ENCODE assay signal across 17 mouse cellular contexts in genomic region chr16:25532519-25533205, GRCm38 (mm10).
A peak's percentile ranks its signal among the peaks of the same experiment; 100 is the strongest.
DNase-seq lines count a peak whose midpoint lies in the region; ATAC-seq and TF ChIP-seq lines count a peak whose summit lies in the region.
"Had no signal": no experiment of that assay in that cellular context is flagged by ENCODE, and none has a peak within 500 bp of the region (broad histone marks: within the 10 kb centered on the region; RNA-seq: fewer than 3 reads in every experiment).

No protein-coding gene starts in this region.

- no peak for TF ChIP-seq CTCF in left cerebral cortex, adult 2 months (IDR thresholded peaks at IDR 0.05)
- no peak for TF ChIP-seq CTCF in brain, embryonic 14.5 days (IDR thresholded peaks at IDR 0.05; ENCODE audit: borderline replicate concordance, extremely low read depth, insufficient read depth, insufficient read length)
- no peak for TF ChIP-seq CTCF in liver, postnatal 0 days (IDR thresholded peaks at IDR 0.05; ENCODE audit: low read depth)

- TF ChIP-seq EP300 in liver, postnatal 0 days (IDR thresholded peaks at IDR 0.05; ENCODE audit: low read depth): no peak

- H3K36me3 ChIP-seq in forebrain, embryonic 15.5 days: no peaks in the 10 kb centered on the region
- H3K36me3 ChIP-seq in forebrain, embryonic 12.5 days (replicated peaks): no peaks in the 10 kb centered on the region
- H3K36me3 ChIP-seq in liver, postnatal 0 days (replicated peaks; ENCODE audit: insufficient read depth, low read length): no peaks in the 10 kb centered on the region
- H3K36me3 ChIP-seq: embryonic facial prominence, embryonic 12.5 days; heart, embryonic 15.5 days; limb, embryonic 10.5 days; midbrain, embryonic 15.5 days had no signal

- WGBS in forebrain, embryonic 15.5 days: 66% methylated on average over 3 of the region's 3 CpGs
- 87% methylated on average over 3 of the region's 3 CpGs for WGBS in forebrain, embryonic 12.5 days
- 80% methylated on average over 3 of the region's 3 CpGs for WGBS in liver, postnatal 0 days (ENCODE audit: insufficient replicate concordance)

- intact Hi-C loops in left cerebral cortex, adult 2 months (cut with DNase I): loop anchor here (1.0 to 5.0 kb wide), 2 partner anchors 67 to 155 kb away; no protein-coding TSS in a partner anchor

- no peaks in the 10 kb centered on the region for H3K27me3 ChIP-seq in forebrain, embryonic 15.5 days
- H3K27me3 ChIP-seq in forebrain, embryonic 12.5 days: no peaks in the 10 kb centered on the region
- H3K27me3 ChIP-seq in liver, postnatal 0 days (ENCODE audit: insufficient read depth, low read length): no peaks in the 10 kb centered on the region
- H3K27me3 ChIP-seq: embryonic facial prominence, embryonic 12.5 days; heart, embryonic 15.5 days; midbrain, embryonic 15.5 days had no signal

- H3K9ac ChIP-seq in forebrain, embryonic 15.5 days (replicated peaks): no peak overlapping the region
- no peak overlapping the region for H3K9ac ChIP-seq in forebrain, embryonic 12.5 days
- no peak overlapping the region for H3K9ac ChIP-seq in liver, postnatal 0 days (replicated peaks)
- H3K9ac ChIP-seq: embryonic facial prominence, embryonic 12.5 days; heart, embryonic 15.5 days; lung, embryonic 14.5 days; midbrain, embryonic 15.5 days had no signal

- no peak overlapping the region for H3K4me2 ChIP-seq in forebrain, embryonic 15.5 days (replicated peaks)
- no peak overlapping the region for H3K4me2 ChIP-seq in forebrain, embryonic 12.5 days
- H3K4me2 ChIP-seq in liver, postnatal 0 days (ENCODE audit: low read depth, low read length): no peak overlapping the region
- H3K4me2 ChIP-seq: embryonic facial prominence, embryonic 12.5 days; heart, embryonic 15.5 days; liver, embryonic 11.5 days; lung, embryonic 14.5 days; midbrain, embryonic 15.5 days had no signal

- H3K4me3 ChIP-seq in forebrain, embryonic 15.5 days: no peak overlapping the region
- H3K4me3 ChIP-seq in forebrain, embryonic 12.5 days (replicated peaks): no peak overlapping the region
- H3K4me3 ChIP-seq in left cerebral cortex, adult 2 months: no peak overlapping the region
- H3K4me3 ChIP-seq in liver, postnatal 0 days (ENCODE audit: low read depth, low read length): no peak overlapping the region
- H3K4me3 ChIP-seq: embryonic facial prominence, embryonic 12.5 days; heart, adult 2 months; heart, embryonic 15.5 days; limb, embryonic 10.5 days; midbrain, embryonic 15.5 days had no signal

- TF ChIP-seq POLR2A in brain, embryonic 14.5 days (IDR thresholded peaks at IDR 0.05; ENCODE audit: borderline replicate concordance, extremely low read depth, insufficient read depth, insufficient read length, poor library complexity, severe bottlenecking): no peak

- H3K4me1 ChIP-seq in forebrain, embryonic 15.5 days: no peaks in the 10 kb centered on the region
- no peaks in the 10 kb centered on the region for H3K4me1 ChIP-seq in forebrain, embryonic 12.5 days
- H3K4me1 ChIP-seq in liver, postnatal 0 days (ENCODE audit: insufficient read depth): no peaks in the 10 kb centered on the region
- H3K4me1 ChIP-seq: embryonic facial prominence, embryonic 12.5 days; heart, embryonic 15.5 days; limb, embryonic 10.5 days; midbrain, embryonic 15.5 days had no signal

- H3K9me3 ChIP-seq in forebrain, embryonic 15.5 days: no peaks in the 10 kb centered on the region
- H3K9me3 ChIP-seq in forebrain, embryonic 12.5 days: no peaks in the 10 kb centered on the region
- H3K9me3 ChIP-seq in liver, postnatal 0 days (ENCODE audit: low read length): no peaks in the 10 kb centered on the region
- H3K9me3 ChIP-seq: embryonic facial prominence, embryonic 12.5 days; heart, embryonic 15.5 days; limb, embryonic 10.5 days; midbrain, embryonic 15.5 days had no signal

- no peak overlapping the region for H3K27ac ChIP-seq in forebrain, embryonic 15.5 days (replicated peaks)
- no peak overlapping the region for H3K27ac ChIP-seq in forebrain, embryonic 12.5 days
- peak overlapping the region; percentile 44; the same call in 1 of the 2 replicates for H3K27ac ChIP-seq in left cerebral cortex, adult 2 months
- no peak overlapping the region for H3K27ac ChIP-seq in liver, postnatal 0 days (ENCODE audit: low read depth)
- H3K27ac ChIP-seq: embryonic facial prominence, embryonic 12.5 days; heart, adult 2 months; heart, embryonic 15.5 days; limb, embryonic 10.5 days; midbrain, embryonic 15.5 days had no signal

- no peak for DNase-seq in left cerebral cortex, adult 2 months (ENCODE audit: extremely low spot score in 1 of 2, low spot score in 2 of 2)
- DNase-seq in left cerebral cortex, adult 11 months (ENCODE audit: low spot score): no peak
- peak; percentile 64 for DNase-seq in 3T3-L1 (ENCODE audit: low read depth, low spot score)
- DNase-seq in brain, embryonic 14.5 days (ENCODE audit: low read depth): peak; percentile 46
- no peak for DNase-seq in liver, postnatal 0 days
- no peak for DNase-seq in thymus, adult 18-20 months
- DNase-seq: lung, embryonic 14.5 days; thymus, postnatal 4 days had no signal

- ATAC-seq in forebrain, embryonic 15.5 days (replicated peaks): peak; percentile 58
- ATAC-seq in forebrain, embryonic 12.5 days (ENCODE audit: low FRiP score): no peak
- ATAC-seq in liver, postnatal 0 days: no peak
- ATAC-seq: intestine, postnatal 0 days; midbrain, embryonic 15.5 days had no signal

Comparison
In these comparisons a context has a peak if more than half of its experiments do, and no peak if none do; other contexts are left out.
1. DNase-seq: peak in 3T3-L1 (single experiment) and brain, embryonic 14.5 days (single experiment); none in left cerebral cortex, adult 2 months (0 of 2), left cerebral cortex, adult 11 months (single experiment), liver, postnatal 0 days (single experiment) and thymus, adult 18-20 months (0 of 2).